Mouse (Mus musculus): Measurements from ENCODE around the gene Proser2.
A peak's percentile ranks its signal among the peaks of the same experiment; 100 is the strongest.

The Proser2 gene

DNA sequence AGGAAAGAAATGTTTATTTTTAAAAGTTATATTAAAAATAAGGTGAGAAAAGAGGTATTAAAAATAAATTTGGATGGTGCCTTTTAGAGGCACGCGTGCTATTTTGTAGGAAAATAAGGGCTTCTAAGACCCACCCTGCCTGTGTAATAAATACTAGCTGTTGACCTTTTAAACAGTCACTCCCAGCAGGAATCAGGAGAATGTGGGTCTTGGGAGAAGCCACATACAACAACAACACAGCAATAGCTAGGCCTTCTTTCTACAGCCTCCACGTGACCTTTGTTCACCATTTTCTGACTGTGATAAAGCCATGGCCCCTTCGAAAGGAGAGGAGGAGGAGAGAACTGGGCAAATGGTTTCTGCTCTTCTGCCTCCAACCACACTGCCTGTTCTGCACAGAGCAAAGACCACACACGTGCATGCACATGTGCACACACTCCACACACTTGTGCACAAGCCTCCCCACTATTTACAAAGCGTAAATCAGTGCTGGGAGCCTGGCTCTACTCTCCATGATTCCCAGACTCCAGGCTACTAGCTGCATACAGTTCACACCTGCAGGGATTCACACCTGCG is 57.2 kb downstream of the Proser2 start:
- peak in 1 of 2 experiments; percentile 13 for DNase-seq (ENCODE audit: low spot score in 2 of 2)

DNA sequence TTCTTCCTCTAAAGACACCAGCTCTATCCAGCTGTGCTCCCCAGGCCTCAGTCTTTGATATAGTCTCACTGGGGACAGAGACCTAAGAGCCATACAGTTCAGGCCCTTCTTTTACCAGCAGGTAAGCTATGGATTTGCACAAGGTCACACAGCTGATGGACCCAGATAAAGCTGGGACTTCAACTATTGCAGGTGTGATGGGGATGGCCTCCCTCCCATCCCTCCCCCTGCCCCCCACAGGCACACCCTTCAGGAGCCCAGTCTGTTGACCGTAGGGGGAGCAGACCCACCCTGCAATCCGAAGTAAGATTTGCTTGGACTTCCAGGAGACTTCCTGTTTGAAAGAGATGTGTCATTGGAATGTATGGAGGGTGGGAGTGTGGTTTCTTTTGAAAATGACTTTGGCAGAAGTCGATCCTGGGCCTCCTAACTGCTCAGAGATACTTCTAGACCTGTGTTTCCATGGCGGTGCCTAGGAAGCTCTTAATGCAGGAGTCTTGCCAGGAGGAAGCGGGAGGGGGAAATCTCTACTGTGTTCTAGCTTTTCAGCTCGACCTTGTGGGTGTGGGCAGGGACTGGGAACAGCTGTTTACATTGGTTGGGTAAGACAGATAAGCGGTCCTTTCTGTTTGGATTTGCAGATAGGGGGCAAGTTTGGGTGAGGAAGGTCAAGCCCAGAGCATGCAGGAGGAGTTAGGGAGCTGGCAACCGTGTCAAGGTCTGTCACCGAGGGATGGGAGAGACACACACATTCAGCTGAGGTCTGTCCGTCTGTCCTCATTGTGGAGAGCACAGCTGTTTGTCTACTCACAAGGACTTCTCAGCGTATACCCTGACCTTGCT is 58.2 kb downstream of the Proser2 start:
- peak in 1 of 2 experiments; percentile 7 for DNase-seq (ENCODE audit: low spot score in 2 of 2)

DNA sequence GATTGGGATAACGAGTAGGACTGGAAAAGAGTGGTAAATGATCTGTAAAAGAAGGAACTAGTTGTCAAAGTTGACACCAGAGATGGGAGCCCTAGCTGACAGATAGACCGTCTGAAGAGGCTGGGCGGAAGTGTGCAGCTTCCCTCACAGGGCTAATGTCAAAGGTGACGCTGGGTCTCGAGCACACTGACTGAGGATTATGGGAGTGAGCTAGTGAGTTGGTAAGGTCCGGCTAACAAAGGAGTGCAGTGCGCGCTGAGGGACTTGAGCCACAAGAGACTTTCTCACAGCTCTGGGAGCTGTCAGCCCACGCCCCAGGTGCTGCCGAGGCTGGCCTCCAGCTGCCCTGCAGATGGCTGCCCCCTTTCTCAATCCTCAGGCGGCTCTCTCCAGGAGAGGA is 59.1 kb downstream of the Proser2 start:
- DNase-seq (ENCODE audit: low spot score in 2 of 2) = no peak

DNA sequence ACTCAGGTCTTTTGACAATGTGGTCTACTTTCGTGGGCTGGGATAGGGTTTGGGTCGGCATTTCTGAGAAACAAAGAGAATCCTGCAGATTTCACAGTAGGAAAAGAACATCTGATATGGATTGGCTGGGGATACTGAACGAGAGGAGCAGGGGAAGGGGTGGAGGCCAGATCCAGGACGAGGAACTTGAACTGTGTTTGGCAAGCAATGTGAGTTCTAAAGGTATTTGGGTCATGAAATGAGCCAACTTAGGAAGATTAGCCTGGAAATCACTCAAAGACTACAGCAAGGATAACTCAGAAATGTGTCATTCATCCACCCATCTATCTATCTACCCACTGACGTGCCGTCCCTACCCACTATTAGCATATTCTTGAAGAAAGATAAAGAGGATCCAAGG is 62.7 kb downstream of the Proser2 start:
- DNase-seq (ENCODE audit: low spot score in 2 of 2) = no peak

DNA sequence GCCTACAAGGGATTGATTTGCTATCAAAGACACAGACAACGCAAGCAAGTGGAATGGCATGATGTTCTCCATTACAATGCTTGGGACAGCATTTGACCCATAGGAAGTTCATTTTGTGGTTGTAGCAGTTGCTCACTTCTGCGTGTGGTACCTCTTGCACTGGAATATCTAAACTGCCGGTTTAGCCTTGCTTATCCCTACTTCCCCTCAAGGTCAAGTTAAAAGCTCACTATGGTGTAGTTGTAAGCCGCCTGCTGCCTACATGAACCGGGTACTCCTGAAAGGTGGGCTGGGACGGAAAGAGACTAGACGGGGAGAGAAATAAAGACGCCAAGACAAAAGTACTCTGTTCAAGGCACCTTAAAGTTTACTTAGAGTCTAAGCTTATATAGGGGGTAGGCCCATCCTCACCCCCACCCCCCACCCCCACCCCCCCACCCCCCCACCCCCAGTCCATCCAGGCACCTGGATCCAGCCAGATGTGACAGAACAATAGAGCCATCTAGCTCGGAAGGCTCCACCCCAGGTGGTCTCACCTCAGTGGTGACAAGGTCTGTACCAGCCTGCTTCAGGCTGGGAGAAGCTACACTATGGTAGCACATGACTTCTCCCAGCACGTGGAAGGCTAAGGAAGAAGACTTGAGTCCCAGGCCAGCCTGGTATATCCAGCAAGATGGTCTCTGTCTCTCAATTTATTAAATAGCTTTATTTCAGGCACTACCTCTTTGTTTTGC is 69.8 kb downstream of the Proser2 start:
- no peak for DNase-seq (ENCODE audit: low spot score in 2 of 2)

DNA sequence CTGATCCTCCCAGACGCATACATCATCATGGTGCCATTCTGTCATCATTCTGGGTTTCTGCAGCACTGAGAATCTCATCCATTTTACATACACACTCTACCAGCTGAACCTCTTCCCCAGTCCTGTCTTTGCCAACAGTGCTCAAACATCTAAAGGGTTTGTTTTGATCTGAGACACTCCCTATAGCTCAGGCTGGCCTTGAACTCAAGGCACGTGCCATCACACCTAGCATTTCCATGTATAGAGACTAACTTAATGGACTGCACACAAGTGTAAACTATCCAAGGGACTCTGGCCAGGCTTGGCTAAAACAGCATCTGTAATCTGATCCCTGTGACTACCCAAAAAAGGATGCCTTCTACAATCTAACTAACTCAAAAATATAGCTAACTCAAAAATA is 70.7 kb downstream of the Proser2 start:
- DNase-seq (ENCODE audit: low spot score in 2 of 2) = no peak

DNA sequence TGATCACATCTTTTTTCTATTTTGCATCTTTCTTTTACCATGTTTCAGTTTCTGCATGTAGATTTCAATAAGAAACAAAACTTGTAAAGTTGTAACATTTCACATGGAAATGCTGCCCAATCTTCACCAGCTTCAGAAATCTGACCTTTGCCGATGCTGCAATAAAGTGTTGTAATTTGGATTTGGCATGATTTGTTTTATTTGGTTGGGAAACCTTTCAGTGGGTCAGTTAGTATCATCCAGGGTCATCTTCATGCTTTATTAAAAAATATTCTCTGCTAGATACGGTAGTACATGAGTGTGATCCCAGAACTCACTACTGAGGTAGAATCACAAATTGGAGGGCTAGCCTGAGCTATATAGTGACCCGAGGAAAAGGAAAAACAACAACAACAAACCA is 73.5 kb downstream of the Proser2 start:
- DNase-seq (ENCODE audit: low spot score in 2 of 2) = no peak

DNA sequence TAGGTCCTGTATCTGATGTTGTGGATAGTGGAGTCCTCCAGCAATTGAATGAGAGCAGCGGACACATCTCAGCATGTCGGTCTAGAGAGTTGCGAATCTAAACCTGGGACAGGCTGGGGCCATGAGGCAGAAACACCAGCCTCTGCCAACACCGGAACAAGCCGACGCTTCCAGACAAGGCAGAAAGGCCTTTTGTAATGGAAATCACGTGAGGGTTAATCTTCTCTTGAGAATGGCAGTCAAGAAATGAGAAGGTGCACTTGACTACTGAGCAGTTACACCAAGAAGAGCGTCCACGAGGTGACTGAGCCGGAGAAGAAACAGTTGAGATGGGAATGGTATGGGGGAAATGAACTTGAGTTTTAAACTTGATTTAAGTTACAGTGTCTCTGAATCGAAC is 74.5 kb downstream of the Proser2 start:
- no peak for DNase-seq (ENCODE audit: low spot score in 2 of 2)

DNA sequence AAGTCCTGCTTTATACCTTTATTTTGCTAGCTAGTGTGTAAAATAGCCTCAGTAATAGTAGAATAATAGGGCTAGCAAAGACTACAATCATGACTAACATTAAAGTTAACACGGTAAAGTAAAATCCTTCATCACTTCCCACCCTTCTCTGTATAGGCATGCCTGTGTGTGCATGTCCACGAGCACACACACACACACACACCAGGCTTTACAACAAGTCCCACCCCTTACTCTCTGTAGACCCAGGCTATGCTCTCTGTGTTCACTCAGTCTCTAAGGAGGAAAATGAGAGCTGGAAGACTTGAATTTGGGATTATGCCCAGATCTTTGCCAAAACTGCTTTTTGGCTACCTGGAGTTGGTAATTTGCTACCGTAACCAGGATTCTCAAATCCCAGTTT is 81.0 kb downstream of the Proser2 start:
- DNase-seq (ENCODE audit: low spot score in 2 of 2) = no peak

DNA sequence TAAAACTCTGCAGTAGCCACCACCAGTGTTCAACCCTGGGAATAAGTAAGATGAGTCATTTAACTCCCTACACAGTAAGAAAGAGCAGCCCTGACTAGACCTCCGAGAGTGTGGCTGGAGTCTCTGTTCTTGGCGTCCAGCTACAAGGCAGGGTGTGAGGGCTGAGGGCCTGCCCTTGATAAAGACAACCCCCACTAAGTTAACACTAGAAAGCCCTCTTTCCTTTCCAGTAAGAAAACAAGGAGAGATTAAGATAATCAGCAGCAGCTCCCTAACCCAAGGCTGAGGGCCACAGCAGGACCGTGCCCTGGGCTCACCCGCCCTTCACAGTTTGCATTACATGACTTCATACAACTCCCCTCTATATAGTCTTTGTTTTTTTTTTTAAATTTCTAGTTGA is 81.4 kb downstream of the Proser2 start:
- DNase-seq (ENCODE audit: low spot score in 2 of 2) = no peak
